Mouse (Mus musculus) limb, embryonic 10.5 days (tissue): ENCODE measurements around the gene Suox. TPM values are rescaled to one million over a fixed set of nuclear protein-coding genes. Genes with fewer than 3 reads are reported as not detected.

Experiments
- polyA plus RNA-seq: library from polyadenylated mRNA; unstranded; fragments of >200 nt; fragmentation: Nextera tagmentation; extraction: Ambion mirVana; gene quantifications from 2 replicates; pipeline ENCODE4 v1.2.1, GENCODE M21; 2016

Gene Suox
- polyA plus RNA-seq, 1 experiment from 2014 or later, result 12.5 TPM

Other genes with a start within 250 kb of the Suox start
- gene Smarcc2, start 214.8 kb downstream of the Suox start, polyA plus RNA-seq, result 64.2 and 91.3 TPM in 2 replicates
- gene Myl6, start 179.9 kb downstream of the Suox start, polyA plus RNA-seq, result 685 and 729 TPM in 2 replicates
- 1.6 and 3.3 TPM in 2 replicates for gene Myl6b, start 175.4 kb downstream of the Suox start, polyA plus RNA-seq
- gene Esyt1, start 148.2 kb downstream of the Suox start, polyA plus RNA-seq, result 7.0 and 8.4 TPM in 2 replicates
- gene Zc3h10, start 126.3 kb downstream of the Suox start, polyA plus RNA-seq, result 14.5 and 15.4 TPM in 2 replicates
- gene Rpl41, start 124.8 kb downstream of the Suox start, polyA plus RNA-seq, result 3,499 and 3,829 TPM in 2 replicates
- gene Pa2g4, start 108.1 kb downstream of the Suox start, polyA plus RNA-seq, result 267 and 322 TPM in 2 replicates
- gene Erbb3, start 84.4 kb downstream of the Suox start, polyA plus RNA-seq, result 3.2 and 5.3 TPM in 2 replicates
- 592 and 676 TPM in 2 replicates for gene Rps26, start 47.3 kb downstream of the Suox start, polyA plus RNA-seq
- gene Ikzf4, start 28.1 kb downstream of the Suox start, polyA plus RNA-seq, result 2.4 and 2.9 TPM in 2 replicates
- gene Rab5b, start 22.2 kb upstream of the Suox start, polyA plus RNA-seq, result 54.0 and 68.0 TPM in 2 replicates
- gene Pmel, start 30.1 kb upstream of the Suox start, polyA plus RNA-seq, result 0.25 and 0.55 TPM in 2 replicates
- 136 and 150 TPM in 2 replicates for gene Cdk2, start 31.0 kb upstream of the Suox start, polyA plus RNA-seq
- 3.7 and 5.0 TPM in 2 replicates for gene Dgka, start 70.8 kb upstream of the Suox start, polyA plus RNA-seq
- 61.0 and 63.1 TPM in 2 replicates for gene Pym1, start 73.8 kb upstream of the Suox start, polyA plus RNA-seq
- 0.21 and 0.30 TPM in 2 replicates for gene Mmp19, start 116.8 kb upstream of the Suox start, polyA plus RNA-seq
- gene Dnajc14, start 130.0 kb upstream of the Suox start, polyA plus RNA-seq, result 47.7 and 54.0 TPM in 2 replicates
- 14.8 and 19.8 TPM in 2 replicates for gene Tmem198b, start 130.3 kb upstream of the Suox start, polyA plus RNA-seq
- gene Sarnp, start 143.3 kb upstream of the Suox start, polyA plus RNA-seq, result 245 and 250 TPM in 2 replicates
- gene Ormdl2, start 147.6 kb upstream of the Suox start, polyA plus RNA-seq, result 52.9 and 62.9 TPM in 2 replicates
- gene Gdf11, start 217.6 kb upstream of the Suox start, polyA plus RNA-seq, result 16.2 TPM in 2 replicates
- gene Cd63, start 226.9 kb upstream of the Suox start, polyA plus RNA-seq, result 430 and 439 TPM in 2 replicates
- 9.2 and 10.2 TPM in 2 replicates for gene Rdh5, start 248.8 kb upstream of the Suox start, polyA plus RNA-seq
- 168 and 182 TPM in 2 replicates for gene Bloc1s1, start 250.0 kb upstream of the Suox start, polyA plus RNA-seq